Mouse (Mus musculus) right cerebral cortex, postnatal 10 days (tissue): ENCODE results near the gene Gsg1l2.

Experiments
- DNase-seq, 2 experiments: peaks; one replicate each; pipeline ENCODE4 v3.0.0; 2021; ENCODE audit warnings: low spot score in 2 of 2

Gene Gsg1l2

GRCm38 (mm10) chr11:67774379-67774778 is at the start of gene Gsg1l2:
Gene Gsg1l2, plus strand, starts transcription at chr11:67774608.
- DNase-seq: no peak

GRCm38 (mm10) chr11:67727095-67727494 is 47.3 kb upstream of the Gsg1l2 start:
- DNase-seq: no peak

- no peak for DNase-seq
These were observed 45.7 kb upstream of the Gsg1l2 start for GRCm38 (mm10) chr11:67728726-67729125.

GRCm38 (mm10) chr11:67731056-67731455 is 43.4 kb upstream of the Gsg1l2 start:
- DNase-seq: no peak

- DNase-seq: no peak
These were observed 40.7 kb upstream of the Gsg1l2 start for GRCm38 (mm10) chr11:67733726-67734125.

- no peak for DNase-seq
These were observed 39.8 kb upstream of the Gsg1l2 start for GRCm38 (mm10) chr11:67734597-67734996.

GRCm38 (mm10) chr11:67738345-67738744 is 36.1 kb upstream of the Gsg1l2 start:
- no peak for DNase-seq

- DNase-seq: peak in 1 of 2 experiments; percentile 43
These were observed 35.4 kb upstream of the Gsg1l2 start for GRCm38 (mm10) chr11:67738846-67739490.

- DNase-seq: no peak
These were observed 32.8 kb upstream of the Gsg1l2 start for GRCm38 (mm10) chr11:67741569-67741968.

GRCm38 (mm10) chr11:67756287-67756686 is 18.1 kb upstream of the Gsg1l2 start:
- no peak for DNase-seq

GRCm38 (mm10) chr11:67757373-67758167 is 16.8 kb upstream of the Gsg1l2 start:
- DNase-seq: no peak

GRCm38 (mm10) chr11:67771053-67771452 is 3.4 kb upstream of the Gsg1l2 start, which contains the start of gene Glp2r:
Gene Glp2r, minus strand, starts transcription at chr11:67771153.
- no peak for DNase-seq

- DNase-seq: no peak
These were observed 2.7 kb upstream of the Gsg1l2 start for GRCm38 (mm10) chr11:67771691-67772090.

- DNase-seq: peak; percentile 80 to 84
These were observed 1.8 kb upstream of the Gsg1l2 start for GRCm38 (mm10) chr11:67772577-67772976.

GRCm38 (mm10) chr11:67790182-67790581 is 15.8 kb downstream of the Gsg1l2 start:
- no peak for DNase-seq

GRCm38 (mm10) chr11:67797931-67798330 is 23.5 kb downstream of the Gsg1l2 start, which contains the start of gene Dhrs7c:
Gene Dhrs7c, plus strand, starts transcription at chr11:67798187.
- DNase-seq: no peak

- DNase-seq: no peak
These were observed 25.8 kb downstream of the Gsg1l2 start for GRCm38 (mm10) chr11:67800130-67800723.

GRCm38 (mm10) chr11:67801169-67801568 is 26.8 kb downstream of the Gsg1l2 start:
- peak in 1 of 2 experiments; percentile 74 for DNase-seq

- DNase-seq: no peak
These were observed 31.1 kb downstream of the Gsg1l2 start for GRCm38 (mm10) chr11:67805538-67805937.

- DNase-seq: no peak
These were observed 32.6 kb downstream of the Gsg1l2 start for GRCm38 (mm10) chr11:67806832-67807597.

- no peak for DNase-seq
These were observed 33.6 kb downstream of the Gsg1l2 start for GRCm38 (mm10) chr11:67808051-67808450.

GRCm38 (mm10) chr11:67811535-67811934 is 37.1 kb downstream of the Gsg1l2 start:
- DNase-seq: peak in 1 of 2 experiments; percentile 59
